Mouse (Mus musculus): ENCODE results near the gene Cntn5.

GRCm38 (mm10) chr9:9854791-9855190 is 1049.8 kb downstream of the Cntn5 start:
- no peak for TF ChIP-seq MYOG (IDR thresholded peaks at IDR 0.05; ENCODE audit: control insufficient read depth, extremely low read depth, insufficient read length)
- no peak for TF ChIP-seq CTCF (IDR thresholded peaks at IDR 0.05; ENCODE audit: control insufficient read depth, insufficient read depth, insufficient read length)
- no peak for TF ChIP-seq MAX (IDR thresholded peaks at IDR 0.05)
- TF ChIP-seq CEBPB (IDR thresholded peaks at IDR 0.05; ENCODE audit: low read depth): no peak
- no peak for TF ChIP-seq MYOD1 (IDR thresholded peaks at IDR 0.05; ENCODE audit: control insufficient read depth, insufficient read length, low read depth)
- TF ChIP-seq FOSL1 (IDR thresholded peaks at IDR 0.05; ENCODE audit: insufficient read depth, low read length, poor library complexity, severe bottlenecking): no peak

Data from C2C12 (cell line).